Mouse (Mus musculus) lung, embryonic 16.5 days (tissue): ENCODE data around the gene Pom121l2. TPM values are rescaled to one million over a fixed set of nuclear protein-coding genes. Genes with fewer than 3 reads are reported as not detected.

Experiments used
- ATAC-seq: fragments of 200-750 bp; cut with Nextera tagmentation; 2 replicates; pipeline ENCODE4 v1.8.0; 2017; ENCODE audit warnings: low read depth, mild to moderate bottlenecking, moderate library complexity
- H3K27ac ChIP-seq: fragments of 300-500 bp; sonication (generic); 2 replicates; pipeline ENCODE4 v1.5.1; 2014; ENCODE audit warnings: mild to moderate bottlenecking, control low read depth, low read length
- H3K27me3 ChIP-seq: fragments of 300-500 bp; sonication (generic); 2 replicates; pipeline ENCODE4 v1.6.1; 2014; ENCODE audit warnings: low read depth, low read length, mixed read lengths; ENCODE audit not compliant: control insufficient read depth, insufficient read depth
- H3K36me3 ChIP-seq: fragments of 300-500 bp; sonication (generic); 2 replicates; pipeline ENCODE4 v1.6.1; 2014; ENCODE audit warnings: low read length; ENCODE audit not compliant: control insufficient read depth, insufficient read depth
- H3K4me1 ChIP-seq: fragments of 300-500 bp; sonication (generic); replicated peaks from 2 replicates; pipeline ENCODE4 v1.6.1; 2014; ENCODE audit warnings: low read length, mixed read lengths; ENCODE audit not compliant: control insufficient read depth, insufficient read depth
- H3K4me2 ChIP-seq: fragments of 300-500 bp; sonication (generic); 2 replicates; pipeline ENCODE4 v1.6.1; 2014; ENCODE audit warnings: low read depth, low read length, control low read depth
- H3K4me3 ChIP-seq: fragments of 300-500 bp; sonication (generic); 2 replicates; pipeline ENCODE4 v1.5.1; 2014; ENCODE audit warnings: mild to moderate bottlenecking, low read length, control low read depth
- H3K9ac ChIP-seq: fragments of 300-500 bp; sonication (generic); 2 replicates; pipeline ENCODE4 v1.6.1; 2014; ENCODE audit warnings: low read length, control low read depth
- H3K9me3 ChIP-seq: fragments of 300-500 bp; sonication (generic); 2 replicates; pipeline ENCODE4 v1.6.1; 2016; ENCODE audit warnings: low read length; ENCODE audit not compliant: control insufficient read depth
- WGBS: fragments of 180-500 bp; shearing (Covaris S2); extraction: QIAGEN DNeasy Blood & Tissue Kit; methylation state at CpG from one replicate; pipeline ENCODE4 v1.1.7; 2014; 5-methylcytosine and 5-hydroxymethylcytosine counted together
- polyA plus RNA-seq: library from polyadenylated mRNA; unstranded; fragments of >200 nt; fragmentation: Nextera tagmentation; extraction: Ambion mirVana; gene quantifications from 2 replicates; pipeline ENCODE4 v1.2.1, GENCODE M21; 2015

Pom121l2 gene
- polyA plus RNA-seq, 1 experiment from 2014 or later: 0.16 TPM

DNA sequence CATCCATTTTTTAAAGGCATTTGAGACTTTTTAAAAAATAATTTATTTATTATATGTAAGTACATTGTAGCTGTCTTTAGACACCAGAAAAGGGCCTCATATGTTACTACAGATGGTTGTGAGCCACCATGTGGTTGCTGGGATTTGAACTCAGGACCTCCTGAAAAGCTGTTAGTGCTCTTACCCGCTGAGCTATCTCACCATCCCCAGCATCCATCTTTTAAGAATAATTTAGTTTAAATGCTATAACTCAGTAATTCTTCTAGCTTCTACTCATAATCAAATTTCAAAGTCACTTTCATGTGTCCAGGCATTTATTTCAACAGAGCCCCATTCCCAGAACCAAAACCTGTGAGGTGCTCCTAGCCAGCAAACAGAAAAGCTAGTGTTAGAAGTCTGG lies 37.4 kb upstream of the Pom121l2 start:
- H3K4me3 ChIP-seq: no peak overlapping the region
- 0 out of 2 replicates have a peak, but pooled peaks cover 3% of the 10 kb centered on the region for H3K4me1 ChIP-seq
- ATAC-seq: no peak
- no peak overlapping the region for H3K9ac ChIP-seq
- H3K4me2 ChIP-seq: no peak overlapping the region
- H3K36me3 ChIP-seq: no peaks in the 10 kb centered on the region
- no peaks in the 10 kb centered on the region for H3K9me3 ChIP-seq
- H3K27ac ChIP-seq: no peak overlapping the region
- no peaks in the 10 kb centered on the region for H3K27me3 ChIP-seq
- 82% methylated on average over 1 of the region's 1 CpGs for WGBS

DNA sequence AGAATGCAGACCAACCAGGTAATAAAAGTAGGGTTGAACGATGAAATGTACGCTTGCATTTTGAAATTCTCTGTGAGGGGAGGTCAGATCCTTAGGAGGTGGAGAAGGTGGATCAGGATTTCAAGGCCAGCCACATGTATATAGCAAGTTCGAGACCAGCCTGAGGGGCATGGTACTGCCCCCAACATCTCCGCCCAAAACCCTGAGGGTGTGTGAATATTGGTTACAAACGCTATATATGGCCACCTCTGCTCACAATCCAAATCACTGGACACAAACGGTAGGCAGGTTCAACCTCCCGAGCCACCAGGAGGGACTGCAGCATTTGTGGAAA lies 36.4 kb upstream of the Pom121l2 start:
- H3K4me2 ChIP-seq: peak overlapping the region; percentile 83
- ATAC-seq: no peak; the same call in 1 of the 2 replicates
- peaks cover under 1% of the 10 kb centered on the region; the same call in 1 of the 2 replicates for H3K36me3 ChIP-seq
- no peaks in the 10 kb centered on the region for H3K27me3 ChIP-seq
- H3K4me3 ChIP-seq: peak overlapping the region; percentile 76
- H3K9ac ChIP-seq: peak overlapping the region; percentile 84
- no peaks in the 10 kb centered on the region for H3K9me3 ChIP-seq
- H3K27ac ChIP-seq: peak overlapping the region; percentile 83; the same call in 1 of the 2 replicates
- H3K4me1 ChIP-seq: 0 out of 2 replicates have a peak, but pooled peaks cover 3% of the 10 kb centered on the region
- under 1% methylated on average over 7 of the region's 7 CpGs for WGBS

DNA sequence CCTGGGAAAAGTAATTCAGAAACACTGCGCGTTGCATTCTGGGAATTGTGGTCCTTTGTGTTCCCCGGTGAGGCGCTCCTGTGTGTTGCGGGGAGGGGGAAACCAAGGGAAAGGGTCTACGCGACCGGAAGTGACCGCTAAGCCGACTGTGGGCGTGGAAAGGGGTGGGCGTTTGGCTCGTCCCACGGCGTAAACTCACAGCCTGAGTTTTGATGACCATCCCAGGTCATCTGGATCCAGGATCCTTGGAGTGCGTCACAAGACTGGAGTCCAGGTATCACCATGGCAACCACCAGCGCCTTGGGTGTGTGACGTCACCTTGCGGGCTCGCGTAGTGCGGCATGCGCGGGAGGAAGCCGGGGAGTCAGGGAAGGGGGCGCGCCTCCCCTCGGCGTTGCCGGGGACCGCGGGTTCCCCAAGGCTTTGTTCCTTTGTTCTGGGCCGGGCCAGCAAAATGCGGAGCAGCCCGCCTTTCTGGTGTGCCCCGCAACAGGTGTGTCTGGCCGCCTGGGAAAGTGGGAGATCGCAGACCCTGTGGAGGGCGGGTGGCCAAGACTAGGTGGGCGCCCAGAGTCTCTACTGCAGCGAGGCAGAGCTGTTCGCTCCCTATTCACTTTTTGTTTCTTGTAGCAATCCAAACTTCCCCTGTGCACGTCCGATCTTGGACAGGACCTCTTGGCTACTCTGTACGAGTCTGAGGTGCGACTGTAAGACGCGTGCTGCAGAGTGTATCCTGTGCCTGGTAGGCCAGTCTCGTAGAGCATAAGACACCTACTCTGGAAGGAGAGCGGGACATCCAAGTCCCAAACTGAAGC lies 35.9 kb upstream of the Pom121l2 start, which contains the start of gene Zfp184:
TSS of gene Zfp184 (plus strand) at position 169 of the 815 bp plus-strand sequence.
- peak within 1 kb of the TSS; percentile 84 for H3K9ac ChIP-seq
- ATAC-seq: peak; percentile 95
- H3K36me3 ChIP-seq: peaks cover 4% of the 10 kb centered on the region; the same call in 1 of the 2 replicates
- WGBS: under 1% methylated on average over 50 of the region's 50 CpGs
- peak within 1 kb of the TSS; percentile 83 for H3K27ac ChIP-seq
- H3K27me3 ChIP-seq: no peaks in the 10 kb centered on the region
- peak within 1 kb of the TSS; percentile 76 for H3K4me3 ChIP-seq
- 0 out of 2 replicates have a peak, but pooled peaks cover 3% of the 10 kb centered on the region for H3K4me1 ChIP-seq
- H3K9me3 ChIP-seq: no peaks in the 10 kb centered on the region
- peak within 1 kb of the TSS; percentile 83 for H3K4me2 ChIP-seq

DNA sequence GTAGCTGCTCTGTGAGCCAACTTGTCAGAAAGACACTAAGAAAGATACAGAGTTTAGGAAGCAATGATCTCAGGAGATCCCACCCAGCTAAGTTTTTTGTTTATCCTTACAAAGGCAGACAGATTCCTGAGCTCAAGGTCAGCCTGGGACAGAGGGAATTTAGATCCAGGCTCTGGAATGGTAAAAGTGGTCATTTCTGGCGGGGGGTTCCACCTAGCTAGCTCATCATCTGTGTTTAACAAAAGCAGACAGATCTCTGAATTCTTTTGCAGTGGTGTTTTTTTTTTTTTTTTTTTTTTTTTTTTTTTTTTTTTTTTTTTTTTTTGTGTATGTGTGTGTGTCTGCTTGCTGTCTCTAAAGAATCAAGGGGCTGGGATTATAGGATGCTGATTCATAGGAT lies 11.7 kb upstream of the Pom121l2 start:
- no peak overlapping the region for H3K4me3 ChIP-seq
- no peak overlapping the region for H3K27ac ChIP-seq
- no peaks in the 10 kb centered on the region for H3K9me3 ChIP-seq
- 44% methylated on average over 1 of the region's 1 CpGs for WGBS
- no peaks in the 10 kb centered on the region for H3K4me1 ChIP-seq
- no peaks in the 10 kb centered on the region for H3K36me3 ChIP-seq
- H3K27me3 ChIP-seq: no peaks in the 10 kb centered on the region
- ATAC-seq: no peak
- H3K4me2 ChIP-seq: no peak overlapping the region
- H3K9ac ChIP-seq: no peak overlapping the region

DNA sequence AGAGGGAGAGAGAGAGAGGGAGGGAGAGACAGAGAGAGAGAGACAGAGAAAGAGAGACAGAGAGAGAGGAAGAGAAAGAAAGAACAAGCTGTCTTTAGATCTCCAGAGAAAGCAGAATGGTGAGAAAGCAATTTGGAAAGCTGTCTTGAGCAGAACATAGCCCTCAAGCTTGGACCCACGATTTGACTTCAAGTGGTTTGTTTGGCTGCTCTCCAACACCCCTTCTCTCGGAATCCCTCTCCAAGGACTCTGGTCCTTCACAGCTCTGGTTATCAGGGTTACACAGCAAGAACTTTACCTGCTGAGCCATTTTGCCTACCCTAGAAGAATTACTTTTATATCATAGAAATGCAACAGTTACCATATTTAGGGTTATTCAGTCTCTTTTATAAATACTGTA lies 11.2 kb upstream of the Pom121l2 start:
- Histone ChIP-seq H3K36me3 (no peaks in the 10 kb centered on the region), H3K4me3 (no peak overlapping the region), H3K9ac (no peak overlapping the region), H3K27me3 (no peaks in the 10 kb centered on the region), H3K4me2 (no peak overlapping the region), H3K9me3 (no peaks in the 10 kb centered on the region), H3K4me1 (no peaks in the 10 kb centered on the region), H3K27ac (no peak overlapping the region)
- 16% methylated on average over 2 of the region's 2 CpGs for WGBS
- ATAC-seq: peak; percentile 45; the same call in 1 of the 2 replicates

DNA sequence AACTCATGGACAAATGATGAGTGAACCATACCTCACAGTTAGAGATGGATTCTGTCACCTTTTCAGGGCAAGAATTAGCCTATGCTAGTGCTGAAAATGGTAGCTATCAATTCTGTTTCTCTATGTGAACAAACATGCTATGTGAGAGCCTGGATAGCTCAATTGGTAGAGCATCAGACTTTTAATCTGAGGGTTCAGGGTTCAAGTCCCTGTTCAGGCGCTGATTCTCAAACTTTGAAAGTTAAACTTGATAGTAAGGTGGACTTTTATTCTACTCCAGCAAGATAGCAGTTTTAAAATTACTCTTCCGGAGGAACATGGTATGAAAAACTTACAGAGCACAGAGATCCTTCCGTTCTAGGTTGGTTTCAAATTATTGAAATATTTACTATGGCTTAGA lies 9.4 kb upstream of the Pom121l2 start:
- Histone ChIP-seq H3K27me3 (no peaks in the 10 kb centered on the region), H3K9me3 (no peaks in the 10 kb centered on the region)
- 36% methylated on average over 3 of the region's 3 CpGs for WGBS

DNA sequence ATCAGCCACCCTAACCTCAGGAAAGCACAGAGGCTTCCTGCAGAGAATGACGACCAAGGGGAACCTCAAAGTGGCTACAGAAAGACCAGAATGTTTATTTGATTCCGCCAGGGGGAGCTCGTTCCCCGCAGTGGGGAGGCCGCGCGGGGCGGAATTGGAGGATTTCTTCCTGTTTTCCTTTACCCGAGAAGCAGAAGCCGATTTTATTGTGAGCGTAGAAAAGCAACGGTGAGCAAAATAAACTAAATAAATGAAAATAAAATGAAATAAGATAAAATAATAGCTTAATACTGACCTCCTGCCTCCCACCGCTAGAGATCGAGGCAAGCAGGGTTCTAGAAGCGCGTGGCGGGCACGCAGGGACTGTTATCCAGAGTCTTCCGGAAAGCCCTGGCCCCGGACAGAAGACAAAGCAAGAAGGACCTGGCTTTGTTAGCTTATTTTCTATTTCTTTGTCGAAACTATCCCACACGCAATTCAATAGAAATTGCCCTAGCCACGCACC lies 6.7 kb upstream of the Pom121l2 start:
- H3K27me3 ChIP-seq: no peaks in the 10 kb centered on the region
- no peaks in the 10 kb centered on the region for H3K36me3 ChIP-seq
- peak overlapping the region; percentile 45 for H3K4me2 ChIP-seq
- WGBS: under 1% methylated on average over 23 of the region's 23 CpGs
- H3K9me3 ChIP-seq: no peaks in the 10 kb centered on the region
- H3K27ac ChIP-seq: peak overlapping the region; percentile 89
- H3K4me3 ChIP-seq: peak overlapping the region; percentile 59
- peak overlapping the region; percentile 71 for H3K9ac ChIP-seq
- peak; percentile 91 for ATAC-seq
- no peaks in the 10 kb centered on the region for H3K4me1 ChIP-seq

More for the DNA sequence above, 9.4 kb upstream of the Pom121l2 start:
- Histone ChIP-seq H3K4me1 (no peaks in the 10 kb centered on the region), H3K4me2 (no peak overlapping the region), H3K9ac (no peak overlapping the region), H3K4me3 (no peak overlapping the region), H3K36me3 (no peaks in the 10 kb centered on the region), H3K27ac (no peak overlapping the region)
- ATAC-seq: no peak

DNA sequence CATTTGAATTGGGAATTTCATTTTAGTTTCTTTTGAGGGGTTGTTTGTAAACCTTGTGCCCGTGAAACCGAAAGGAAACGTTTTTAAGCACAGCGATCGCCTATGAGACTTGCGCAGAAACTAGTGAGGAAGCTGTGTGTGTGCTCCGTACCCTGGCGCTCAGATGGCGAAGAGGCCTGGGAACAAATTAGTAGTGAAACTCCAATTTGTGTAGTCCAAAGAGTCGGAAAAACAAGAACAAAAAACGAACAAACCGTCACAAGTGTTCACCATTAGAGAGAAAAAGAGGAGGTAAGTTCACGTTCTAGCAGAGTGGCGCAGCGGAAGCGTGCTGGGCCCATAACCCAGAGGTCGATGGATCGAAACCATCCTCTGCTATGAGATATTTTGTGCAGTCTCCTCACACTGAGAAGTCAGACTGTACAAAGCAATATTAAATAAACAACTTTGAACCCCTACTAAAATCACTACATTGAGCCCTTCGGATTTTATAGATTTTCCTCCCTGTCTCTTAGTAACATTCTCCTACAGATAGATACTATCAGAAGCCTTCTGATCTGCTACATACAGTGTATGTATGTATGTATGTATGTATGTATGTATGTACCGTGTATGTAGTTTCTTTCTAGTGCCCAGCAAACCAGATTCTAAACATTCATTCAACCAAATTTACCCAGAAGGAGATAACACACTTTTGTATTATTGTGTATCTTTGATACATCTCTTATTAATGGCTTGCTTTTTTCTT lies 6.1 kb upstream of the Pom121l2 start:
- no peaks in the 10 kb centered on the region for H3K9me3 ChIP-seq
- 3% methylated on average over 20 of the region's 20 CpGs for WGBS
- ATAC-seq: peak; percentile 95
- peak overlapping the region; percentile 45 for H3K4me2 ChIP-seq
- no peaks in the 10 kb centered on the region for H3K4me1 ChIP-seq
- peaks cover 3% of the 10 kb centered on the region; the same call in 1 of the 2 replicates for H3K27me3 ChIP-seq
- peak overlapping the region; percentile 71 for H3K9ac ChIP-seq
- peak overlapping the region; percentile 59 for H3K4me3 ChIP-seq
- no peaks in the 10 kb centered on the region for H3K36me3 ChIP-seq
- H3K27ac ChIP-seq: peak overlapping the region; percentile 89

DNA sequence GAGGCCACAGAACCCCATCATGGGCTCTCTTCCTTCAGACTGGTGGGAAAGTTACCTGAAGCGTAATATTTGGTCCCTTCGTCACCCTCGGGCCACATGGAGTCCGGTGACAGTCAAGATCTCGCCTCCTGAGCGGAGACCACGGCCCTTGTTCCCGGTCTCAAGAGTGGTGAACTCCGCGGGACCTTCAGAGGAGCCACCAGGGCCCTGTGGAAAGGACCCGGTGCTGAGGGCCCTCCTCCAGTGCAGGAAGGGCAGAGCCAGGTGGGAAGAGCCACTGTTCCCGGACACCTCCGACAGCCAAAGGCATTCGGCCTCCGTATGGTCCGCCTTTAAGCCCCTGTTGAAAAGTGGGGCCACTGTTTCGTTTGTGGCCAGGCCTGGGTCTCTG lies 804 bp downstream of the Pom121l2 start:
- Histone ChIP-seq H3K27ac (no peak overlapping the region), H3K27me3 (peaks cover 5% of the 10 kb centered on the region; the same call in 1 of the 2 replicates), H3K36me3 (no peaks in the 10 kb centered on the region), H3K9ac (peak overlapping the region; percentile 79), H3K9me3 (no peaks in the 10 kb centered on the region), H3K4me2 (peak overlapping the region; percentile 94), H3K4me3 (peak overlapping the region; percentile 61), H3K4me1 (no peaks in the 10 kb centered on the region)
- 5% methylated on average over 17 of the region's 17 CpGs for WGBS
- peak; percentile 57; the same call in 1 of the 2 replicates for ATAC-seq
